Mouse (Mus musculus): ENCODE measurements around the gene Ntrk2.

Gene Ntrk2

DNA sequence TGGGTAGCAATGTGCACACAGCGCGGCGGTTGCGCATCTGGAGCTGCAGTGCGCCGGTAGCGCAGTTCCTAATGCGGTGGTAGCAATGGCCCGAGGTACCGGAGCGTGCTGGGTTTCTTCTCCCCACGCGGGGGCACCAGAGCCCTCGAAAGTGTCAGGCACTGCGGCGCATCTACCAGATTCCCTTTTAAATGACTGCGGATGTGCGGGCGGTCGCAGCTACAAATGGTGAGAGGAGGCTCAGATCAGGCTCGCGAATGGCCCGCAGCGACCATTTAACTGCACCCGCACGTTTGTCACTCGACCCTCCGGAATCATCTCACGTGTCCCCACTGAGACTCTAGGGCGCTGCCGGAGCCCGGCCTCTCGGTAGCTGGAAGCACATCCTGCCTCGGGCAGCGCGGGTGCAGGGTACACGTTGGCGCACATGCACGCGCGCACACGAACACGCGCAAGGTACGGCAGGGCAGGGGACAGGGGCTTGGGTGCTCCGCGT, at the start of gene Ntrk2:
Ntrk2 (plus strand) TSS at position 173 of the 496 bp plus-strand sequence.
- peak; percentile 94 for DNase-seq

GRCm38 (mm10) chr13:58761003-58761630, 45.3 kb upstream of the Ntrk2 start:
- DNase-seq = peak; percentile 52

- DNase-seq = peak; percentile 62
These were observed 38.1 kb upstream of the Ntrk2 start for GRCm38 (mm10) chr13:58768258-58768657.

DNA sequence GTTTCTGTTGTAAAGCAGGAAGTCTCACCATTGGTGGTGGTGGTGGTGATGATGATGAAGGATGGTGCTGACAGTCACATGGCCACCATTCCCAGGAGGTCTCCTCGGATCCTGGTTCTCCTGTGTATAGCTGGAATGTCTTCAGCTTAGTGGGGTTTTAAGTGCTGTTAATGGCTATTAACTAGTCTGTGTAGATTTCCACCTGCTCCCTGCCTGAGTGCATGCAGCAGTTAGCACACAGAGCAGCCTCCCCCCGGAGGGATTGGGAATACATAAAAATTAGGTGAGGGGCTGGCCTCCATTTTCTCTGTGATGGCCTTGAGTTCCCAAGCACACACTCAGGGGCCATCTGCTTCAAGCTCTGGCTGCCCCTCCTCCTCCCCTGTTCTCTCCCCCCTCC, 36.9 kb upstream of the Ntrk2 start:
- peak; percentile 34 for DNase-seq

- DNase-seq = peak; percentile 53
These were observed 27.1 kb upstream of the Ntrk2 start for GRCm38 (mm10) chr13:58779261-58779660.

GRCm38 (mm10) chr13:58786476-58786875, 19.9 kb upstream of the Ntrk2 start:
- DNase-seq = peak; percentile 2

- peak; percentile 57 for DNase-seq
These were observed 15.6 kb upstream of the Ntrk2 start for GRCm38 (mm10) chr13:58790741-58791140.

DNA sequence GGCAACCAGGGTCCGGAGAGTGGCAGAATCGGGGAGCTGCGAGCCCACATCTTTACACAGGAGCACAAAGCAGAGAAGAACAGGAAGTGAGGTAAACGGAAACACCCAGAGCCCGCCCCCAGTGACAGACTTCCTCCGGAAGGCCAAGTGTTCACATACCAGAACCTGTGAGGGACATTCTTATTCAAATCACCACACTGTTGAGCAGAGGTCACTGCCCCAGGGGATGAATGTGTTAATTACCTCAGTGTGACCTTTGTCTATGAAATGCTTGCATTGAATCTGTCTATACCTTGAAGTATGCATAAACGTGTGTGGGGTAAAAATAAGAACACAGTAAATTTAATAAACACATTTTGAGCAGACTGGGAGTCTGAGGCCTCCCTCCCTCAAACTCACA, 9.0 kb upstream of the Ntrk2 start:
- peak; percentile 76 for DNase-seq

DNA sequence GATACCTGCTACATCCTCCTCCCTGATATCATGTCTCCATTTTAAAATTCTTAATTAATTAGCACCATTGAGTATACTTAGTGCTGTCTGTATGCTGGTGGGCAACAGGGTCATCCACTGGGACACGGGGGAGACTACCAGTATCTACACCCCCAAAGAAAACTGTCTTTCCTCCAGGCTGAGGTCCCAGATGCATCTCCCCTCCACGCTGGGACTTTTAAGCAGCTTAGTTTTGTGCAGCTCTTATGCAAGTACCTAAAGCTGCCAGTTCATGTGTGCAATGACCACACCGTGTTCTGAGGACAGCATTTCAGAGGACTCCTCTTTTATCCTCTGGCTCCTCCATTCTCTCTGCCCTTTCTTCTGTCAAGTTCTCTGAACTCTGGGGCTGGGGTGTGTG, 5.1 kb upstream of the Ntrk2 start:
- DNase-seq = peak; percentile 67

DNA sequence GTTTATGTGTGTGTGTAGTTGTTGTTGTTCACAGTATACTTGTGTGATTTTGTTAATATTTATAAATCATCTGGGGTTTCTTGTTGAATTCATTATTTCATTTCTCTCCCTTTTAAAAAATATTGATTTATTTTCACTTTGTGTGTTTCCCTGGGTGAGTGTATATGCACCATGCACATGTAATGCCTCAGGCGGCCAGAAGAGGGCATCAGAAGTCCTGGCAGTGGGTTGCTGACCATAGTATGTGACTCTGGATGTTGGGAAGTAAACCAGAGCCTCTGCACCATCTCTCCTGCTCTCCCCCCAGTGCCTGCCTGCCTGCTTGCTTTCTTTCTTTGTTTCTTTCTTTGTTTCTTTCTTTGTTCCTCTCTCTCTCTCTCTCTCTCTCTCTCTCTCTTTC, 2.5 kb upstream of the Ntrk2 start:
- peak; percentile 50 for DNase-seq

DNA sequence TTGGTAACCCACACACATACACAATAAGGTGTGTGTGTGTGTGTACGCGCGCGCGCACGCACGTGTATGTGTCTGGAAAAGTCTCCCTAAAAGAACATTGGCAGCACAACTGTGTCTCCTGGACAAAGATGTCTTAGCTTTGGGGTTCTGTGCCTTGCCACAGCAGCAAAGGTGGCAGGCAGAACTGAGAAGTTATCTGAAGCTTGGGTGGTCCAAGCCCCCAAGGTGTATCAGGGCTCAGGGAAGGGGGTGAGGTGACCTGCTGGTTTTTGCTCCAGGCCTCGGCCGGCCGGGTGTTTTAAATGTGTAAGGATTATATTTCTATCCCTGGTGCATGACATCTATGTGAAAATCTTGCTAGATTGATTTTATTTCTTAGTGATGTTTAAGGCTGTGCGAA, 536 bp upstream of the Ntrk2 start:
- peak; percentile 81 for DNase-seq

DNA sequence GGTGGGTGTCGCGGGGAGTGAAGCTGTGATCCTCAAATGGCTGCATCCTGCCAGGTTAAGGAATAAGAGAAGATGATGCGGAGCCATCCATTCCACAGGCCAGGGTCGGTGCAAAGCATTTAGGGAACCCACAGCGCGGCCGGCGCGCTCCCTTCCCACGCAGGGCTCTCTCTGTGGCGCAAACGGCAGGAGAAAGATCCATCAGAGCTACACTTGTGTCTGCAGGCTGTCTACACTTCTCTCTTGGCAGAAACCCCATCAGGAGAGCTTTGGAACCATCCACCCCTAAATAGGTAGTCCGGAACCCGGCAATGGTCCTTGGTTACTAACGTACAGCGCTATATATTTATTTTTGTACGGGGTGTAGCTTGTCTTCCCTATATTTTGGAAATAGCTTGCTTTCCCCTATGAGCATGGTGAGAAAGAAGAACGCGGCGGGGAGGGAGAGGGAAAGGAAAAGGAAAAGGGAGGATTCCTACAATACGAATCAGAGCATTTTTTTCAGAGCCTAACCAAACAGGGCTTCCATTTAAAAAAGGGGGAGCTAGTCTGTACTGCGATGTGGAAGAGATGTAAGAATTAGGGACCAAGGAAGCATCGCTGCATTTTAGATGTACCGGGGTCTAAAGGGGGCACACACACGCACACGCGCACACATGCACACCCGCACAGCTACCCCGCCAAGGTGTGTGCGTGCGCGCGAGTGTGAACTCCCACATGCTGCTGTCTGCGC, 693 bp downstream of the Ntrk2 start:
- DNase-seq = peak; percentile 89

DNA sequence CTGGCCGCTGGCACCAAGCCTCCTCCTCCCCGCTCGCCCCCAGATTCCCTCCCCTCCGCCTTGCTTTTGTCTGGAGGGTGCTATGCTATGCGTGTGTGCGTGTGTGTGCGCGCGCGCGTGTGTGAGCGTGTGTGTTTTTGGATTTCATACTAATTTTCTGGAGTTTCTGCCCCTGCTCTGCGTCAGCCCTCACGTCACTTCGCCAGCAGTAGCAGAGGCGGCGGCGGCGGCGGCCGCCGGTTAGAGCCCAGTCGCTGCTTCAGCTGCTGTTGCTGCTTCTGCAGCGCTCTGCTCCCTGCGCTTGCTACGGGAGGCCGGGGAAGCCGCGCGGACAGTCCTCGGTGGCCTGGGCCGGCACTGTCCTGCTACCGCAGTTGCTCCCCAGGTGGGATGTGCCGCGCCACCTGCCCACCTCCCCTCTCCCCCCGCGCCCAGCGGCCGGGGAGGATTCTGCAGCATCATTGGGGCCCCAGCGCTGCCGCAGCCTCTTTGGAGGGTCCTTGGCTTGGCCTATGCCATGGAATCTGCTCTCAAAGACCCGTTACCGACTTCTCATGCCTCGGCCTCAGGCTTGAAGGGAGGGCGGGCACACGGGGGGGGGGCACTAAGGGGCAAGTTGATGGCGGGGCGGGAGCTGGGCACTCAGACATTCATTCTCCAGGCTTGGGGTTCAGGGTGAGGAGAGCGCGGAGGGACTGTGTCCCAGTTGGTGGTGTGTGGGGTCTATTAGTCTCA, 1.4 kb downstream of the Ntrk2 start:
- DNase-seq = peak; percentile 88

- no peak for DNase-seq
These were observed 2.0 kb downstream of the Ntrk2 start for GRCm38 (mm10) chr13:58808381-58808821.

DNA sequence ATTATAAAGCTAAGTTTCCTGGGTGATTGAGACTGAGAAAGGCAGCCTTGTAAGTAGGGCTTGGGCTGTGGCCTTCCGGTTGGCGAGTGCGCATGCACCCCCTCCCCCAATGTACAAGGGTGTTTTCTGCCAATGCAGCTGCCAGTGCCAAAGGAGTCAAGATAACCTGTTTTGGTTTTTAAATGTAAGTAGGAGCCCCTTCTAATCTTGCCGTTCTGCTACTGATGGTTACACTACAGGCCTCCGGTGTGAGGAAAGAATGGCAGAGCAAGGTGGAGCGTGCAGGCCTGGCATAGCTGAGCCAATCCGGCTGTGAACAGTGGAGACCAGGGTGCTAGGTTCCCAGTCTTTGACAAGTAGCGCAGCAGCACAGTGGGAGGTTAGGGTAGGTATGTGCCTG, 3.6 kb downstream of the Ntrk2 start:
- DNase-seq = no peak

- no peak for DNase-seq
These were observed 18.4 kb downstream of the Ntrk2 start for GRCm38 (mm10) chr13:58824752-58825151.

GRCm38 (mm10) chr13:58826356-58827197, 20.2 kb downstream of the Ntrk2 start:
- DNase-seq = peak; percentile 59

GRCm38 (mm10) chr13:58831999-58832398, 25.6 kb downstream of the Ntrk2 start:
- DNase-seq = peak; percentile 83

DNA sequence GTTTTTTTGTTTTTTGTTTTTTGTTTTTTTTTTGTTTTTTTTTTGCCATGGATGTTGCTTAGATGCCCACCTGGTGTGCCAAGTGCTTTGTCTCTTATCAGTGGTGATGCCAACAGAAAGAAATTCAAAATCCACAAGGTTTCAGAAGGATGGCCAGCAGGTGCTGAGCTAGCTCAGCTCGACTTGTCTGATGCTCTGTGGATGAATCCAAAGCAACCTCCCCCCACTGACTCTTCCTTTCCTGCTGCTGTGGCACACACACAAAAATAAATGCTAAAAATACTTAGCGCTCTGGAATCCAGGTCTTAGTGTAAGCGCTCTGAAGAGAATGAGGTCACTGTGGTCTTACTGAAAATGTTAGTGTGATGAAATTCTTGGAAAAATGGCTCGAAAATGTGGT, 28.4 kb downstream of the Ntrk2 start:
- peak; percentile 66 for DNase-seq

DNA sequence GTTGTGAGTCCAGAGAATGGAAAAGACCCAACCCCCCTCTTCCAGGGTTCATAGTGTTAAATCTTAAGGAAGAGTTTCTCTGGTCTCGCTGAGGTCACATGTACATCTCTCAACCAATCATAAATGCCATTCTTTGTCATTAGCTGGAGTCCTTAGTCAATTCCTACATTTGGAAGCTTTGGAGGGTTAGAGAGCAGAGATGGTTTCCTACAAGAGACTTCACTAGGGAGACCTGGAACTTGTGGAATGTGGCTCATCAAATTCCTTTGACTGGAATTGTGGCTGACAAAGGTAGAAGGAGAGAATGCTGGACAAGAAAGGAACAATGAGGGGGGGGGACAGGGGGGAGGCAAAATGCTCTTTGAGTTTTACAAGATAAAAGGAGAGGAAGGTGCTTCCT, 30.5 kb downstream of the Ntrk2 start:
- DNase-seq = no peak

DNA sequence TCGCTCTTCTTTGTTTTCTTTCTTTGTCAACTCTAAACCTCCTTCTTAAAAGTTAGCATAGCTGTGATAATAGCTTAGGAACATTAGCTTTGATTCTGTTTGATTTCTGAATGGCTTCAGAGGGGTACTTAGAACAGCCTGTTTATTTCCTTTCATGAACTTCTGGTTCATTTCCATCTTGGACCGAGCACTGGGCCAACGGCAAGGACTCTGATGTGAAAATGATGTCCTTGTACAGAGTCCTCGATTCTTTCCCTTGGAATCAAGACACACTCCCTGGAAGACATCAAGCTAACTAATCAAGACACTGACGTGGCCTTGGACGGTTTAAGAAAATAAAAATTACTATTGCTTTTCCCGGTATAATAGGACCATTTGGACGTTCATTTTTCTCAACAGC, 31.7 kb downstream of the Ntrk2 start:
- DNase-seq = peak; percentile 93

GRCm38 (mm10) chr13:58840731-58841359, 34.5 kb downstream of the Ntrk2 start:
- peak; percentile 94 for DNase-seq

All from heart, adult 11 months (tissue).